Mouse (Mus musculus) layer of hippocampus, adult 11-12 months (tissue): ENCODE measurements at regions not wholly inside any gene's neighbourhood (a gene's known extent, or its start where the extent isn't known, plus 50 kb on each side); places are given as distances from the start of the nearest gene placed in this dataset.

Experiments used
- DNase-seq: peaks from one replicate; pipeline ENCODE4 v3.0.0; 2022; ENCODE audit warnings: low spot score

GRCm38 (mm10) chr10:118622916-118623315 lies 182.1 kb downstream of the Ifng start:
- DNase-seq, result no peak

- DNase-seq, result no peak
These were observed 183.5 kb downstream of the Ifng start for GRCm38 (mm10) chr10:118624368-118624767.

DNA sequence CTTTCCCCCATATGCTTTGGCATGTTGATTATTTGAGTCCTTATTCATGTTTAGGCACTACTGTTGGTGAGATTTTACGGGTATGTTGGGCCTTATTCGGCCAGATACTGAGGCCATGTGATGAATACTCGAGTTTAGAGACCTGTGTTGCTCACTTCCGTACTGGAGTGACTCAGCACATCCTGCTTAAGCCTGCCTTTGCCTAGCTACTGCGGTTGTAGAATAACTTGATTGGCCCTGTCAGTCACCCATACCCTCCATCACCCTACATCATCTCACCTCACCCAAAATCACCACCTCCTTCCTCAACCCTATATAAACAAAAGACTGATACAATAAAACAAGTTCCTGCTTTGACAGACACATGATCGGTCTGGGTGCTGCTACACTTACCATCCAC lies 187.2 kb downstream of the Ifng start:
- no peak for DNase-seq

DNA sequence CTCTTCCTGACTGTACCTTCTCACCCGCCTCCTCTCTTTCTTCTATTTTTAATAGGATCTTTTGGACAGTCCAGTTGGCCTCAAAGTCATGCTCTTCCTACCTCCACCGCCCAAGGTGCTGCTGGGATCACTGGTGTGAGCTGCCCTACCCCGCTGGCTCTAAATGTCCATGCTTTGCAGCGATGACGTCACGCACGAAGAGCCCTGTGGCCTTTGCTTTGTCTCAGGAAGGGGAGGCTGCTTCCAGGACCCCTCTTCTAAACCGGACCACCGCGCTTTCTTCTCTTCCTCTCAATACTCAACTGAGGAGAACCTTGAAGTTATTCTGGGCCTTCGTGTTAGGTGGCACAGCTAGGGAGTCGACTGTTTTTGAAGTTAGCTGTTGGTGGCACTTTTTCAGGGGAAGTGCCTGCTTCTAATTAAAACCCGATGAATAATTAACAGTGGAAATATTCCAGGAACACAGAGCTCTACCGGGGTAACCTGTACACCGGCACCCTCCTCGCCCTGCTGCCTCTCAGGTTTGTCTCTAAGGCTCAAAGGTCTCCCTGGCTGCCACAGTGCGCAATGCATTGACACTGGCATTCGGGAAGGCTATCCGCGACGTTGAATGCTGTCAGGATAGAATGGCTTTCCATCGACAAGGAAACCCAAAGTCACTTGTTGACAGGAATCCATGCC lies 188.7 kb downstream of the Ifng start:
- no peak for DNase-seq

DNA sequence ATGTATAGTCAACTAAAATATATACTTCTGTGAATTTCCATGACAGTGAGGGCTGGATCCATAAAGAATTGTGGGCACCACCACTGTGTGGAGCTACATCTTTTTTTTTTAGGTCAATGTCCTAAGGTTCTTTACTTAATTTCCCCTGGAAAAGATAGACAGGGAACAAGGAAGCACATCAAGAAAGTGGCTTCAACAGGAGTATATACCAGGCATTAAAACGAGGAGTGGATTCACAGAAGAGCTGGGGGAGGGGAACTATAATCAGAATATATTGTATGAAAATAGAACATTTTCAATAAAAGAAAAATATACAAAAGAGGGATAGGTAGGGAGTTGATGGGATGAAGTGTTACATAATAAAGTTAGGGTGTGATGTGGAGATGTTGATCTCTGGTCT lies 190.9 kb downstream of the Ifng start:
- DNase-seq, result no peak

- DNase-seq, result no peak
These were observed 191.3 kb downstream of the Ifng start for GRCm38 (mm10) chr10:118632187-118632586.

- DNase-seq, result no peak
These were observed 192.6 kb downstream of the Ifng start for GRCm38 (mm10) chr10:118633429-118633828.

- no peak for DNase-seq
These were observed 198.3 kb downstream of the Ifng start for GRCm38 (mm10) chr10:118639097-118639496.

- DNase-seq, result peak; percentile 26
These were observed 199.4 kb downstream of the Ifng start for GRCm38 (mm10) chr10:118640121-118640809.

- DNase-seq, result peak; percentile 21
These were observed 200.1 kb downstream of the Ifng start for GRCm38 (mm10) chr10:118640810-118641427.

GRCm38 (mm10) chr10:118643622-118644021 lies 202.8 kb downstream of the Ifng start:
- DNase-seq, result peak; percentile 41

DNA sequence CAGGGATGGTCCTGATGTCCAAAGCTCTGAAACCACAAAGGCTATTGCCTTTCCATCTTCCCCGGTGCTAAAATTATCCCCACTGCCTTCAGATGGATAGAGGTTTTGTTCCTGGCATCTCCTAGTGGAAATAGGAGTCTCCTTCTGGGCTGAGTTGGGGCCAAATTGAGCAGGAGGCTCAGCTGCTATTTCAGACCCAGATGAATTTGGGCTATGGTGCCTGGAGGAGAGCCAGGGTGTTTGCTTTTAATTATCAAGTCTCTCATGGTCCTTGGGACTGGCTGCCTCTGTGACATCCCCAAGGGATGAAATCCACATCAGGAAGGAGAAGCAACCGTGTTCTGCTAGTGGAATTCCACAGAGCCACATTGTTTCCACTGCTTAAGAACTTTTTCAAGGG lies 207.3 kb downstream of the Ifng start:
- DNase-seq, result peak; percentile 21

DNA sequence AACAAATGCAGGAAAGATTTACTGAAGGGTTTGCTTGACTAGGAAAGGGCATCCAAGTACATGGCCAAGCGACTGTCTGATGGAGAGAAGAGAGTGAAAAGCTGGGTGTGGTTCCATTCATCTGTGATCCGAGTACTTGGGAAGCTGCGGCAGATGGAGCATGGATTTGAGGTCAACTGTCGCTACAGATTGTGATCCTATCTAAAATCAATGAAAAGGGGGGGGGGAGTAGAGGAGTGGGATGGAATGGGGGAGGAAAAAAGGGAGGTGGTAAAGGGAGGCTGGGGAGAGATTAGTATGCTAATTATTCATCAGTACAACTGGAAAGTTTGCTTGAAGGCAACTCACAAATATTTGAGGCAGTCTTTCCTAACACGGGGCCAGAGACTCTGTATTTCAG lies 213.4 kb downstream of the Dyrk2 start:
- no peak for DNase-seq

- no peak for DNase-seq
These were observed 204.0 kb downstream of the Dyrk2 start for GRCm38 (mm10) chr10:118666009-118666408.

DNA sequence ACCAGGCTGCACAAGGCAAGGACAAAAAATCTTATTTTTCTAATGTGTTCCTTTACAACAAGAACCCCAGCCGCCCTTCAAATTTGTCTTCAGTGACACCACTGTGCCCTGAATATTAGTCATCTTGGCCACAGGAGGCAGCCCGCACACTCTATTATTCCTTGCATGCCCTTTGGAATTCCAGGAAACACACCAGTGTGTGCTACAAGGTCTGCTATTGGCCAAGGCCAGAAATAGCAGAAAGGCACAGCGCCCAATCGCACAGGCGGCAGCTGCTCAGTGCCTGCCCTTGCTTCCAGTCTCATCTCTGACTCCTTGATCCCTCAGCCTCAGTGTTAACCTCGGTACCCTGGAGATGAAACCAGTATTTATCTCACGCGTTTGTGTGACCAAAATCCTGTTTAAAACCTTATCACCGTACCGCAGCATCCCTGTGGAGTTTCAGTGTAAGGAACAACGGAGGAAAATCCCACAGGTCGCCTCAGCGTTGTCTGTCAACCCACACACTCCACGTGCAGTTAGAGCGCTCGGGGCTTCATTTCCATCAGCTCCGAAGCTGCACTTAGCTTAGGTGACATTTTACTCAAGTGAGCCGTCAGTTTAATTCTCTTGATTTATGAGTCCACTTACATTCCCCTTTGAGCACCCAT lies 194.1 kb downstream of the Dyrk2 start:
- no peak for DNase-seq

- DNase-seq, result no peak
These were observed 191.1 kb downstream of the Dyrk2 start for GRCm38 (mm10) chr10:118678750-118679418.

- DNase-seq, result no peak
These were observed 190.5 kb downstream of the Dyrk2 start for GRCm38 (mm10) chr10:118679507-118679906.

- DNase-seq, result no peak
These were observed 189.1 kb downstream of the Dyrk2 start for GRCm38 (mm10) chr10:118680896-118681295.

- DNase-seq, result no peak
These were observed 186.7 kb downstream of the Dyrk2 start for GRCm38 (mm10) chr10:118683356-118683755.

GRCm38 (mm10) chr10:118699292-118699691 lies 170.7 kb downstream of the Dyrk2 start:
- no peak for DNase-seq

- no peak for DNase-seq
These were observed 169.9 kb downstream of the Dyrk2 start for GRCm38 (mm10) chr10:118700115-118700514.

- DNase-seq, result no peak
These were observed 164.0 kb downstream of the Dyrk2 start for GRCm38 (mm10) chr10:118706020-118706419.
